Mouse (Mus musculus) spleen, postnatal 36 days (tissue): ENCODE measurements around the gene Hdac1.

Source experiments
- DNase-seq, 2 experiments: peaks; one replicate each; pipeline ENCODE4 v3.0.0; 2022; ENCODE audit warnings: low spot score in 2 of 2, mixed read lengths in 1 of 2

The Hdac1 gene

GRCm38 (mm10) chr4:129542592-129543141 lies at the start of gene Hdac1:
Hdac1 (minus strand) TSS chr4:129542713.
- peak; percentile 98 to 99 for DNase-seq

- DNase-seq, result no peak
Observed at GRCm38 (mm10) chr4:129588865-129589264, 46.4 kb upstream of the Hdac1 start.

GRCm38 (mm10) chr4:129586943-129587342 lies 44.4 kb upstream of the Hdac1 start:
- DNase-seq, result no peak

DNA sequence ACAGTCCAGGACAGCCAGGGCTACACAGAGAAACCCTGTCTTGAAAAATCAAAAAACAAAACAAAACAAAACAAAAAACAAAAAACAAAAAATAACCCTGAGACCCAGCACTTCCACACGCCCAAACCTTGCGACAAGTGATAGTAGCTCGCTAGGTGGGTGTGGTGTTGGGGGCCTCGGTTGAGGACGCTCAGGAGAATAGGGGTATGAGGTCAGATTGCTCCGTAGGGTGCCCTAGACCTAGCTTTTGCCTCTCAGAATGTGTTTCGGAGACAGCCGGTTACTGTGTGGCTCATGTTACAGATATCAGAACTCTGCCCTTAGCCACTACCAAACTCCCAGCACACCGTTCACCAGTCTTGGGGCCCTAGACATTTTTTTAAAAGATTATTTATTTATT lies 43.3 kb upstream of the Hdac1 start:
- no peak for DNase-seq

GRCm38 (mm10) chr4:129584884-129585608 lies 42.5 kb upstream of the Hdac1 start:
- peak; percentile 80 to 88 for DNase-seq

DNA sequence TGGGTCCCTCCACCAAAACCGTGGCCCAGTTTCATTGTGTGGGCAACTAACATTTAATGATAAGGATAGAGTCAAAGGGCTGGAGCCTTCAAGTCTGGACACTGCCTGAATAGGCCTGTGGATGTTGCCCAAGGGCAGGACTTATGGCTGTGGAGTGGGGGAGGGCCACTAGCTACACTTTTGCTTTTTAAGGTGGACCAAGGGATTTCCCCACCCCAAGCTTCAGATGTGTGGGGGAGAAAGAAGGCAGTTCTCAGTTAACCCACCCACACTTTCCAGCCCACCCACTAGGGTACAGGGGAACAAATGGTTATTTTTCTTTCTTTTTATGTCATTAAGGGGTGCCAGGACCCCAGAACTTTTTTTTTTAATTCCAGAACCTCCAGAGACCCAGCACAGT lies 41.9 kb upstream of the Hdac1 start:
- peak; percentile 58 to 65 for DNase-seq

DNA sequence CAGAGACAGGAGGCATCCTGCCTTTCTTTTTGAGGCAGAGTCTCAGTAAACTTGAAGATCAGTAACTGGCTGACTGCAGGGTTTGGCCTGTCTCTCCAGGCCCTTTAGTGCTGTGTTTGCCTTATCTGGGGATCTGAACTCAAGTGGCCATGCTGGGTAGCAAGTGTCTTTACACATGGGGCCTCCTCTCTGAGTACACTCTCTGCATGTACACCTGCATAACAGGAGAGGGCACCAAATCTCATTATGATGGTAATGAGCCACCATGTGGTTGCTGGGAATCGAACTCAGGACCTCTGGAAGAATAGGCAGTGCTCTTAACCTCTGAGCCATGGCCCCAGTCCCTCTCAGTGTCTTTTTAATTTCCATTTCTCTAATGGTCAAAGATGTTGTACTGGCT lies 39.7 kb upstream of the Hdac1 start:
- DNase-seq, result no peak

- peak; percentile 65 to 67 for DNase-seq
Observed at GRCm38 (mm10) chr4:129580347-129580746, 37.8 kb upstream of the Hdac1 start.

DNA sequence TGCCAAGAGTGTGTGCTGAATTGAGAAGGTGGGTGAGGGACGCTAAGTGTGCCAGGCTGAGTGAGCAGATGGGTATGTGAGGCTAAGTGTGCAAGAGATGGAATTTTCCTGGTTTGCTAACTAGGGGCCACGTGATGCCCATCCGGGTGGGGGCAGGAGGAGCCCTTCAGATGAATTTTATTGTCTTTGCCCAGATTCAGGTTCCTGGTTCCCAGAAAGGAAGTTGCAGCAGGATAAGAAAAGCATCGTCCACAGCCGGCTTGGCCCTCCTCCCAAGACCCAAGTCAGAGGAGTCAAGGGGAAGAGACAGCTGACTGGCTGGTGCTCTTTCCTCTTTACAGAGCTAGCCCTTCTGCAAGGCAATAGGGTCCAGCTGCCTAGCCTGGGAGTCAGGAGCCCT lies 36.0 kb upstream of the Hdac1 start, which contains the start of gene Fam167b:
Fam167b (minus strand) TSS at position 84 of the 400 bp plus-strand sequence.
- DNase-seq, result no peak

DNA sequence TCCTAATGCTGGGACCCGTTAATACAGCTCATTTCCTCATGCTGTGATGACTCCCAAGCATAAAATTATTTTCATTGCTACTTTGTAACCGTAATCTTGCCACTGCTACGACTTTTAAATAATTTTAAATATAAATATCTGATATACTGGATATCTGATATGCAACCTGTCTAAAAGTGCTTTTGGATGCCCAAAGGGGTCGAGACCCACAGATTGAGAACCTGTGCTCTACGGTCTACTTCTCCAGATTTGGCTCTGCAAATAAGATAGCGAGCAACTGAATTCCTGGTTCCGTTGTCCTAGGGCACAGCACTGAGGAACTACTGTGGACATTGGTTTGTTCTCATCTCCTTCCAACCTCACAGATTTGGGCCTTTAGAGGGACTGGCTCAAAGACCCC lies 35.2 kb upstream of the Hdac1 start:
- DNase-seq, result no peak

- DNase-seq, result peak; percentile 69 to 74
Observed at GRCm38 (mm10) chr4:129576863-129577491, 34.5 kb upstream of the Hdac1 start.

GRCm38 (mm10) chr4:129575171-129575844 lies 32.8 kb upstream of the Hdac1 start:
- peak; percentile 91 to 92 for DNase-seq

DNA sequence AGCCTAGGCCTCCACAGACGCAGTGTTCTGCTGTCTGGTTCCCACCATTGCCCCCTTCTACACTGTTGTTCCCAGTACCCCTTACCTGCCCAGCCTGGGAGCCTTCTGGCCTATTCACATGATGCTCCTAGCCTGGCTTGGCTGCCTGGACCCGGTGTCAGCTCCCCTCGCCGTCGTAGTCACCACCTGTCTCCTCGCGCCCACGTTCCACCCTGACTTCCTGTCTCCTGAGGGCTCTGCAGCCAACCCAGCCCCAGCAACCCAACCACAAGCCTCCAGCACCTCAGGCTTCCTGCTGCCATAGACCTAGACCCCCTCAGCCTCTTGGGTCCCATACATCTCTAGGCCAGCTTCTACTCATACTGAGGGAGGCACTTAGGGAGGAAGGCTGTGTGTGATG lies 30.9 kb upstream of the Hdac1 start, which contains the start of gene Lck:
Lck (minus strand) TSS at position 212 of the 400 bp plus-strand sequence.
- DNase-seq, result peak; percentile 69

- DNase-seq, result no peak
Observed at GRCm38 (mm10) chr4:129573093-129573370, 30.5 kb upstream of the Hdac1 start.

- no peak for DNase-seq
Observed at GRCm38 (mm10) chr4:129572236-129573092, 30.0 kb upstream of the Hdac1 start.

- DNase-seq, result no peak
Observed at GRCm38 (mm10) chr4:129571551-129572084, 29.1 kb upstream of the Hdac1 start.

DNA sequence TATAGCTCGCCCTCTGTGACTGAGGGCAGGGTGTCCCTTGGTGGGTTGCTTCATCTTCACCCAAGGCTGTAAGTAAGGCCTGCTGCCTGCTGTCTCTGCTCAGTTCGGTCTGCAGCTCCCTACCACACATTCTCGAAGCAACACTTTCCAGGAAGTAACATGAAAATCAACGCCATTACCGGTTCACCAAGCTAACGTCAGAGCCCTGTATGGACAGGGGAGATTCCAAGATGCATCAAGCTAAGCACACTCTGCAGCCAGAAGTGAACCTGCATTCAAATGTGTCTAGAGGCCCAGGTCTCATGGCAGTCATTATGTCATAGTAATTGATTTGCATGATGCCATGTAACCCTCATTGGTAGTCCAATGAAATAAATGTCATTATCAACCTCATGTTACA lies 27.5 kb upstream of the Hdac1 start:
- DNase-seq, result no peak

- no peak for DNase-seq
Observed at GRCm38 (mm10) chr4:129568366-129568765, 25.9 kb upstream of the Hdac1 start.

DNA sequence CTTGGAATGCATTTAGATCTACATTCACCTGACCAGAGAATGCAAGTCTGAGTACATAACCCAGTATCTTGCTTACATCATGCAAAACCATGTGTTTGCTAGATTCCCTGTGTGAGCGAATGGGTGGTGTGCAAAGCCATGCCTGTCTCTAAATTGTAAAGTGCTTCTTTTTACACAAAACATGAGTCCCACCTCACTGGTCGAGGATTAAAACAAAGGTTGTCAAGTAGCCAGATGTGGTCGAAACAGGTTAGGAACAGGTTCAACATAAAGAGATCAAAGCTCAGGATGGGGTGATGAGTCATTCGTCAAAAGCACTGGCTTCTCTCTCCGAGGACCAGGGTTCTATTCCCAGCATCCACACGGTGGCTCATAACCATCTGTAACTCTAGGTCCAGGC lies 22.6 kb upstream of the Hdac1 start:
- no peak for DNase-seq

GRCm38 (mm10) chr4:129563718-129564117 lies 21.2 kb upstream of the Hdac1 start:
- DNase-seq, result no peak

DNA sequence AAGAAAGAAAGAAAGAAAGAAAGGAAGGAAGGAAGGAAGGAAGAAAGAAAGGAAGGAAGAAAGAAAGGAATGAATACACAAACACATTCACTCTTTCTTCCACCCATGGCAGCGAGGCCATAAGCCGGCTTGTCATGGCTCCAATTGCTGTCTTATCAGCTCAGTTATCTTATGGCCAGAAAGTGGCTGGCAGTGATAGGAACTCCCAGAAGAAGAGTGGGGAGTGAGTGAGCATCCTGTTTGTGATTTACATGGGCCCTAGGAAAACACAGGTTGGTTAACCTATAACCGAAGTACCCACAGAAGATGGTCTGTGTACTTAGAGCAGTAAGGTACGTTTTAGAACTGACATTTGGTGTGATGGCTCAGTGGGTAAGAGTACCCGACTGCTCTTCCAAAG lies 18.7 kb upstream of the Hdac1 start:
- no peak for DNase-seq
